9 mouse cellular contexts compared by ENCODE assay signal in the genomic region with DNA sequence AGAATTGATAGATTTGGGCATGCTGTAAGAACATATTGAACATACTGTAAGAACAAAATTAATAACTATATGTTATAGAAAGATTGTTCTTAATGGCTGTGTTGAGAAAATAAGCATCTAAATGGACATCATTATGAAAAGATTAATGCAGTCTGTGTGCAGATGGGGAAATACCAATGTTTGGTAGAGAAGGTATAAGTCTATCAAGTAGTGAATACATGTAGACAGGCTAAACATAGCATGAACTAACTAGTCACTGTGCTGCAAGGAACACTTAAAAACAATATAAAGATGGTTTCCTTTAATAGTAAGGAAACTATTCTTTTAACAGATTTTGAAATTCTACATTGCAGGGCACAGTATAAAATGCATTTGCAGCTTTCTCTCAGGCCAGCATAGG. TPM values are rescaled to one million over a fixed set of nuclear protein-coding genes. Genes with fewer than 3 reads are reported as not detected.
DNase-seq lines count a peak whose midpoint lies in the region; ATAC-seq lines count a peak whose summit lies in the region.
"Had no signal": no experiment of that assay in that cellular context is flagged by ENCODE, and none has a peak within 500 bp of the region (broad histone marks: within the 10 kb centered on the region; RNA-seq: fewer than 3 reads in every experiment).

No protein-coding gene starts in this region.

- no peaks in the 10 kb centered on the region for H3K36me3 ChIP-seq in neural tube, embryonic 11.5 days (ENCODE audit: control insufficient read depth, insufficient read depth, low read length)
- peaks cover 8% of the 10 kb centered on the region; the same call in 1 of the 2 replicates for H3K36me3 ChIP-seq in hindbrain, embryonic 10.5 days
- no peaks in the 10 kb centered on the region for H3K36me3 ChIP-seq in liver, embryonic 13.5 days
- no peaks in the 10 kb centered on the region for H3K36me3 ChIP-seq in stomach, embryonic 15.5 days

- no peak overlapping the region; the same call in 1 of the 2 replicates for H3K4me3 ChIP-seq in neural tube, embryonic 11.5 days (ENCODE audit: low read depth, low read length)
- peak overlapping the region; percentile 40 for H3K4me3 ChIP-seq in hindbrain, embryonic 10.5 days
- peak overlapping the region; percentile 21; the same call in 1 of the 2 replicates for H3K4me3 ChIP-seq in liver, embryonic 13.5 days (replicated peaks)
- no peak overlapping the region for H3K4me3 ChIP-seq in stomach, embryonic 15.5 days (replicated peaks)

- no peaks in the 10 kb centered on the region; the same call in 1 of the 2 replicates for H3K4me1 ChIP-seq in neural tube, embryonic 11.5 days (ENCODE audit: control insufficient read depth, insufficient read depth, low read length)
- H3K4me1 ChIP-seq in hindbrain, embryonic 10.5 days (replicated peaks), result peaks cover 16% of the 10 kb centered on the region
- peaks cover 19% of the 10 kb centered on the region for H3K4me1 ChIP-seq in liver, embryonic 13.5 days (replicated peaks)
- 0 out of 2 replicates have a peak, but pooled peaks cover 3% of the 10 kb centered on the region for H3K4me1 ChIP-seq in stomach, embryonic 15.5 days

- no peak; the same call in 1 of the 2 replicates for ATAC-seq in neural tube, embryonic 11.5 days (ENCODE audit: insufficient read depth, low FRiP score, low TSS enrichment)
- ATAC-seq in liver, embryonic 13.5 days (ENCODE audit: low read depth), result no peak
- ATAC-seq in stomach, embryonic 15.5 days (ENCODE audit: insufficient read depth, low FRiP score, low read depth), result no peak

- H3K27me3 ChIP-seq in neural tube, embryonic 11.5 days (ENCODE audit: control insufficient read depth, insufficient read depth, low read length), result no peaks in the 10 kb centered on the region
- H3K27me3 ChIP-seq in hindbrain, embryonic 10.5 days (ENCODE audit: insufficient read depth, poor library complexity, severe bottlenecking), result no peaks in the 10 kb centered on the region
- H3K27me3 ChIP-seq in liver, embryonic 13.5 days, result no peaks in the 10 kb centered on the region
- no peaks in the 10 kb centered on the region for H3K27me3 ChIP-seq in stomach, embryonic 15.5 days (replicated peaks)

- peak overlapping the region; percentile 54; the same call in 1 of the 2 replicates for H3K27ac ChIP-seq in neural tube, embryonic 11.5 days (ENCODE audit: low read depth, low read length)
- H3K27ac ChIP-seq in hindbrain, embryonic 10.5 days, result peak overlapping the region; percentile 87
- no peak overlapping the region for H3K27ac ChIP-seq in liver, embryonic 13.5 days
- no peak overlapping the region for H3K27ac ChIP-seq in stomach, embryonic 15.5 days

- H3K9ac ChIP-seq in neural tube, embryonic 11.5 days (ENCODE audit: low read length), result peak overlapping the region; percentile 37
- H3K9ac ChIP-seq in liver, embryonic 13.5 days, result no peak overlapping the region
- H3K9ac ChIP-seq in stomach, embryonic 15.5 days, result no peak overlapping the region

- H3K4me2 ChIP-seq in neural tube, embryonic 11.5 days (ENCODE audit: low read depth), result peak overlapping the region; percentile 30
- H3K4me2 ChIP-seq in liver, embryonic 13.5 days, result peak overlapping the region; percentile 44
- H3K4me2 ChIP-seq in stomach, embryonic 15.5 days, result peak overlapping the region; percentile 38; the same call in 1 of the 2 replicates

- H3K9me3 ChIP-seq in neural tube, embryonic 11.5 days (ENCODE audit: control insufficient read depth, low read length), result no peaks in the 10 kb centered on the region
- no peaks in the 10 kb centered on the region for H3K9me3 ChIP-seq in hindbrain, embryonic 10.5 days
- H3K9me3 ChIP-seq in liver, embryonic 13.5 days (replicated peaks), result no peaks in the 10 kb centered on the region
- no peaks in the 10 kb centered on the region for H3K9me3 ChIP-seq in stomach, embryonic 15.5 days

- no peak for DNase-seq in neural tube, embryonic 11.5 days (ENCODE audit: low spot score)
- DNase-seq in neural tube, embryonic 10.5 days (ENCODE audit: extremely low spot score, low spot score), result no peak
- no peak for DNase-seq in hindbrain, embryonic 10.5 days (ENCODE audit: low spot score)
- DNase-seq in liver, embryonic 13.5 days, result no peak
- DNase-seq in spleen, adult 12 weeks (ENCODE audit: low spot score), result no peak
- no peak for DNase-seq in frontal cortex, postnatal 25 days (ENCODE audit: low spot score in 2 of 2)
- DNase-seq in yolk sac, embryonic 10.5 days (ENCODE audit: low spot score), result no peak
- DNase-seq: gastrocnemius, postnatal 36 days had no signal

RNA-seq across cellular contexts. Expression of a gene that starts 39.6 kb away (rescaled TPM):
- polyA plus RNA-seq in neural tube, embryonic 11.5 days (2014; fragmentation: Nextera tagmentation; extraction: Ambion mirVana), result 14.7 and 15.5 TPM in 2 replicates
- 19.9 and 40.8 TPM in 2 replicates for polyA plus RNA-seq in hindbrain, embryonic 10.5 days (2016; fragmentation: Nextera tagmentation; extraction: Ambion mirVana)
- 11.2 and 14.1 TPM in 2 replicates for polyA plus RNA-seq in liver, embryonic 13.5 days (2015; fragmentation: Nextera tagmentation; extraction: Ambion mirVana)
- 1.6 and 1.7 TPM in 2 replicates for polyA plus RNA-seq in stomach, embryonic 15.5 days (2015; fragmentation: Nextera tagmentation; extraction: Ambion mirVana)

Comparison
In these comparisons a context has a peak if more than half of its experiments do, and no peak if none do; other contexts are left out.
1. H3K27ac ChIP-seq: peak in neural tube, embryonic 11.5 days (single experiment) and hindbrain, embryonic 10.5 days (single experiment); none in liver, embryonic 13.5 days (single experiment) and stomach, embryonic 15.5 days (single experiment).
2. H3K4me3 ChIP-seq: peak in hindbrain, embryonic 10.5 days (single experiment) and liver, embryonic 13.5 days (single experiment); none in neural tube, embryonic 11.5 days (single experiment) and stomach, embryonic 15.5 days (single experiment).
3. Peak in every context shown above with its lines, with median percentiles within 50 percentile points of each other: H3K4me2 ChIP-seq.